Mouse (Mus musculus) CH12.LX (cell line): Measurements from ENCODE around the gene Ssbp3. TPM values are rescaled to one million over a fixed set of nuclear protein-coding genes. Genes with fewer than 3 reads are reported as not detected.

Experiments used
- DNase-seq: peaks from one replicate; pipeline ENCODE4 v3.0.0-alpha.2; 2013; ENCODE audit errors: extremely low read depth
- H3K27ac ChIP-seq: 2 replicates; pipeline ENCODE4 v1.5.1; 2012; ENCODE audit warnings: low read depth, mild to moderate bottlenecking, control low read depth, moderate library complexity; ENCODE audit not compliant: insufficient read depth
- H3K27me3 ChIP-seq: replicated peaks from 2 replicates; pipeline ENCODE3; 2012; ENCODE audit warnings: inconsistent platforms
- H3K36me3 ChIP-seq, 2 experiments: replicated peaks in 1 of 2; 2 replicates each; pipeline versions ENCODE3 to v1.6.1; 2012; ENCODE audit warnings: inconsistent platforms in 1 of 2, low read length in 1 of 2, mild to moderate bottlenecking in 1 of 2, mixed read lengths in 1 of 2, moderate library complexity in 1 of 2; ENCODE audit not compliant: control insufficient read depth in 1 of 2, insufficient read depth in 1 of 2
- H3K4me1 ChIP-seq, 2 experiments: 2 replicates each; pipeline ENCODE4 v1.6.1; 2012; ENCODE audit warnings: inconsistent platforms in 1 of 2, moderate library complexity in 1 of 2; ENCODE audit not compliant: insufficient read depth in 2 of 2, control insufficient read depth in 1 of 2
- H3K4me2 ChIP-seq: 2 replicates; pipeline ENCODE4 v1.6.1; 2012; ENCODE audit warnings: low read depth, mild to moderate bottlenecking, control low read depth; ENCODE audit not compliant: poor library complexity, insufficient read depth, severe bottlenecking
- H3K4me3 ChIP-seq, 3 experiments: fragments of 150-350 bp in 1 of 3; sonication (generic) in 1 of 3; replicated peaks in 1 of 3; 2 replicates each; pipeline versions ENCODE3 to v1.5.1; 2011 to 2012; ENCODE audit warnings: low read depth in 2 of 3, low read length in 2 of 3, mild to moderate bottlenecking in 2 of 3, moderate library complexity in 2 of 3, control low read depth in 1 of 3, improper control_type of control experiment in 1 of 3, inconsistent platforms in 1 of 3, mixed read lengths in 1 of 3; ENCODE audit not compliant: poor library complexity in 1 of 3
- H3K79me2 ChIP-seq: replicated peaks from 2 replicates; pipeline ENCODE4 v1.6.1; 2012; ENCODE audit warnings: mild to moderate bottlenecking, moderate library complexity; ENCODE audit not compliant: control insufficient read depth, poor library complexity, insufficient read depth, severe bottlenecking; ENCODE audit errors: extremely low read depth
- H3K9ac ChIP-seq: 2 replicates; pipeline ENCODE4 v1.6.1; 2012; ENCODE audit warnings: low read depth, mild to moderate bottlenecking, control low read depth, moderate library complexity; ENCODE audit not compliant: insufficient read depth
- H3K9me3 ChIP-seq: replicated peaks from 2 replicates; pipeline ENCODE3; 2012; ENCODE audit warnings: low read length, inconsistent platforms, mixed read lengths
- CHD2 ChIP-seq: IDR thresholded peaks from 2 replicates; pipeline ENCODE4 v1.6.1; 2011; ENCODE audit warnings: low read length, improper control_type of control experiment
- CTCF ChIP-seq, 2 experiments: IDR thresholded peaks in 1 of 2; conservative IDR thresholded peaks in 1 of 2; 2 replicates each; pipeline ENCODE4 v1.5.1; 2011 to 2012; ENCODE audit warnings: low read depth in 2 of 2, low read length in 2 of 2, improper control_type of control experiment in 1 of 2, inconsistent platforms in 1 of 2, mild to moderate bottlenecking in 1 of 2, moderate library complexity in 1 of 2
- E2F4 ChIP-seq: IDR thresholded peaks from 2 replicates; pipeline ENCODE4 v1.6.1; 2011; ENCODE audit warnings: low read depth, low read length, improper control_type of control experiment; ENCODE audit not compliant: insufficient replicate concordance
- ELF1 ChIP-seq: IDR thresholded peaks from 2 replicates; pipeline ENCODE4 v1.6.1; 2014; ENCODE audit warnings: low read depth, mild to moderate bottlenecking, inconsistent platforms, low read length, improper control_type of control experiment
- EP300 ChIP-seq: IDR thresholded peaks from 2 replicates; pipeline ENCODE4 v1.6.1; 2011; ENCODE audit warnings: low read length, improper control_type of control experiment
- GABPA ChIP-seq: IDR thresholded peaks from 2 replicates; pipeline ENCODE4 v1.6.1; 2012; ENCODE audit warnings: low read depth, low read length, improper control_type of control experiment, inconsistent platforms; ENCODE audit not compliant: insufficient replicate concordance
- HCFC1 ChIP-seq: IDR thresholded peaks from 2 replicates; pipeline ENCODE4 v1.6.1; 2012; ENCODE audit warnings: low read depth, mild to moderate bottlenecking, inconsistent platforms, low read length, improper control_type of control experiment
- IRF4 ChIP-seq: IDR thresholded peaks from 2 replicates; pipeline ENCODE4 v1.6.1; 2014; ENCODE audit warnings: low read depth, mild to moderate bottlenecking, inconsistent platforms, low read length, improper control_type of control experiment
- JUN ChIP-seq: IDR thresholded peaks from 2 replicates; pipeline ENCODE4 v1.6.1; 2011; ENCODE audit warnings: low read depth, mild to moderate bottlenecking, low read length, improper control_type of control experiment, moderate library complexity; ENCODE audit not compliant: insufficient read depth
- JUND ChIP-seq: conservative IDR thresholded peaks from 2 replicates; pipeline ENCODE4 v1.6.1; 2011; ENCODE audit warnings: low read depth, low read length, improper control_type of control experiment
- KAT2A ChIP-seq: IDR thresholded peaks from 2 replicates; pipeline ENCODE4 v1.6.1; 2012; ENCODE audit warnings: low read length, improper control_type of control experiment, inconsistent platforms; ENCODE audit not compliant: insufficient replicate concordance
- MAFK ChIP-seq: IDR thresholded peaks from 2 replicates; pipeline ENCODE4 v1.6.1; 2011; ENCODE audit warnings: low read length, improper control_type of control experiment; ENCODE audit not compliant: insufficient replicate concordance
- MAZ ChIP-seq: IDR thresholded peaks from 2 replicates; pipeline ENCODE4 v1.6.1; 2012; ENCODE audit warnings: low read depth, mild to moderate bottlenecking, inconsistent platforms, low read length, improper control_type of control experiment, moderate library complexity
- MEF2A ChIP-seq: IDR thresholded peaks from 2 replicates; pipeline ENCODE4 v1.6.1; 2014; ENCODE audit warnings: low read depth, mild to moderate bottlenecking, inconsistent platforms, low read length, improper control_type of control experiment, borderline replicate concordance
- MXI1 ChIP-seq: IDR thresholded peaks from 2 replicates; pipeline ENCODE4 v1.6.1; 2011; ENCODE audit warnings: mild to moderate bottlenecking, low read depth, low read length, improper control_type of control experiment
- MYC ChIP-seq: IDR thresholded peaks from 2 replicates; pipeline ENCODE4 v1.6.1; 2011; ENCODE audit warnings: low read depth, mild to moderate bottlenecking, improper control_type of control experiment, low read length
- NELFE ChIP-seq: IDR thresholded peaks from 2 replicates; pipeline ENCODE4 v1.6.1; 2011; ENCODE audit warnings: low read depth, low read length, improper control_type of control experiment
- NRF1 ChIP-seq: IDR thresholded peaks from 2 replicates; pipeline ENCODE4 v1.6.1; 2014; ENCODE audit warnings: low read depth, mild to moderate bottlenecking, inconsistent platforms, low read length, improper control_type of control experiment, moderate library complexity
- PAX5 ChIP-seq: IDR thresholded peaks from 2 replicates; pipeline ENCODE4 v1.6.1; 2012; ENCODE audit warnings: low read length, inconsistent platforms, mixed read lengths
- POLR2A ChIP-seq: IDR thresholded peaks from 2 replicates; pipeline ENCODE4 v1.6.1; 2011; ENCODE audit warnings: low read depth, mild to moderate bottlenecking, improper control_type of control experiment, low read length
- POLR2AphosphoS2 ChIP-seq: IDR thresholded peaks from 2 replicates; pipeline ENCODE4 v1.6.1; 2011; ENCODE audit warnings: low read depth, low read length, improper control_type of control experiment
- RAD21 ChIP-seq: IDR thresholded peaks from 2 replicates; pipeline ENCODE4 v1.6.1; 2011; ENCODE audit warnings: low read depth, mild to moderate bottlenecking, low read length, improper control_type of control experiment, moderate library complexity
- RCOR1 ChIP-seq: conservative IDR thresholded peaks from 2 replicates; pipeline ENCODE4 v1.6.1; 2012; ENCODE audit warnings: low read depth, mild to moderate bottlenecking, inconsistent platforms, low read length, improper control_type of control experiment
- SIN3A ChIP-seq: IDR thresholded peaks from 2 replicates; pipeline ENCODE4 v1.6.1; 2012; ENCODE audit warnings: low read length, improper control_type of control experiment, inconsistent platforms
- SMC3 ChIP-seq: IDR thresholded peaks from 2 replicates; pipeline ENCODE4 v1.6.1; 2011; ENCODE audit warnings: low read depth, low read length, improper control_type of control experiment
- TBP ChIP-seq: conservative IDR thresholded peaks from 2 replicates; pipeline ENCODE4 v1.6.1; 2011; ENCODE audit warnings: low read depth, low read length, improper control_type of control experiment
- TCF12 ChIP-seq: IDR thresholded peaks from 2 replicates; pipeline ENCODE4 v1.6.1; 2014; ENCODE audit warnings: low read depth, mild to moderate bottlenecking, inconsistent platforms, low read length, improper control_type of control experiment
- UBTF ChIP-seq: IDR thresholded peaks from 2 replicates; pipeline ENCODE4 v1.6.1; 2012; ENCODE audit warnings: low read depth, mild to moderate bottlenecking, inconsistent platforms, low read length, improper control_type of control experiment, moderate library complexity
- USF1 ChIP-seq: IDR thresholded peaks from 2 replicates; pipeline ENCODE4 v1.6.1; 2014; ENCODE audit warnings: low read depth, mild to moderate bottlenecking, inconsistent platforms, low read length, improper control_type of control experiment
- ZC3H11A ChIP-seq: IDR thresholded peaks from 2 replicates; pipeline ENCODE4 v1.6.1; 2012; ENCODE audit warnings: low read depth, mild to moderate bottlenecking, inconsistent platforms, low read length, improper control_type of control experiment
- ZKSCAN1 ChIP-seq: IDR thresholded peaks from 2 replicates; pipeline ENCODE4 v1.6.1; 2012; ENCODE audit warnings: low read depth, inconsistent platforms, low read length, improper control_type of control experiment, borderline replicate concordance
- ZMIZ1 ChIP-seq: IDR thresholded peaks from 2 replicates; pipeline ENCODE4 v1.6.1; 2012; ENCODE audit warnings: low read depth, mild to moderate bottlenecking, inconsistent platforms, low read length, improper control_type of control experiment
- dilution Hi-C: fragments of 300-500 bp; cut with MboI; formaldehyde crosslinking; loops from 2 replicates; pipeline ENCODE4 v1.14.3; 2020; ENCODE audit warnings: low sequenced_read_pairs; ENCODE audit not compliant: extremely low pct_unique_long_range_greater_than_20kb, extremely low pct_ligation_motif_present
- in situ Hi-C: fragments of 300-500 bp; cut with MboI; formaldehyde crosslinking; loops from 3 replicates; pipeline ENCODE4 v1.14.3; 2019; ENCODE audit warnings: low sequenced_read_pairs, low pct_ligation_motif_present, low pct_unique_long_range_greater_than_20kb, mixed read lengths
- polyA plus RNA-seq: library from polyadenylated mRNA; unstranded; fragments of >175 nt; gene quantifications from 2 replicates; pipeline ENCODE4 v1.2.1, GENCODE M21; 2012; ENCODE audit warnings: low read depth; ENCODE audit not compliant: insufficient read length
- total RNA-seq, 2 experiments: library from RNA; depleted of rRNA; stranded (reverse); fragments of 300-350 nt in 1 of 2; fragments of >200 nt in 1 of 2; gene quantifications; 2 replicates each; pipeline ENCODE4 v1.2.3; 2012 to 2014

The Ssbp3 gene
- total and polyA plus RNA-seq, 3 experiments = 32.4 to 129 (median 76.5) TPM

DNA sequence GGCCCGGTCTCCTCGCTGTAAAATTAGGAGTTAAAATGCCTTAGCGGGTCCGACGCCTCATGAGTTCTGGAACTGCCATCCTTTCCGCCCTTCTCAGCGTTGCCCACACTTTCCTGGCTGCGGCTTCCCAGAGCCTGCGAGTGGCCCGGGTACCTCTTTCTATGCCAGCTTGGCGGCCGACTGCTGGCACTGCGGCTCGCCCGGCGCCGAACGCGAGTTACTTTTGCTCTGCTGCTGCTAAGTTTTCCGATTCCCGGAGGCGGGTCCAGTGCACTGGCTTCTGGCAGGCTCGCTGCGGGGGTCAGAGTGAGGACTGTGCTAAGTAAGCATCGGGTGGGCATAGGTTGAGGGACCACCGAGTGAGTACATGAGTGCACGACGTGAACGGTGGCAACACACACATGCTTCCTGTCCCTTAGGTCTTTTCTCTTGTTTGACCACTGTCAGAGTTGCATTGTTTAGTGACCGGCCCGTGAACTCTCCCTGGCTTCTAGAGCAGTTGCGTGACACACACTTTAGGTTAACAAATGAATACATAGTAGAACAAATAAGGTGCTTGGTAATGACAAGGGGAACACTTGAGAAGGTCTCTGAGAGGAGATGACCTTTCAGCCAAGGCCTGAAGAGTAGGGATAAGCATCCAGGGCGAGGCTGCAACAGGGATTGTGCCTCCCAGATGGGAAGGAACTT is 156.8 kb downstream of the Ssbp3 start:
- Histone ChIP-seq H3K79me2 (peaks cover 10% of the 10 kb centered on the region), H3K4me3 (peak overlapping the region; percentile 78 to 91 (median 80)), H3K36me3 (peaks cover 23 to 53% of the 10 kb centered on the region in 2 experiments), H3K9ac (peak overlapping the region; percentile 69), H3K27me3 (no peaks in the 10 kb centered on the region), H3K4me2 (peak overlapping the region; percentile 81), H3K9me3 (no peaks in the 10 kb centered on the region), H3K27ac (no peak overlapping the region), H3K4me1 (peaks cover 17 to 43% of the 10 kb centered on the region in 2 experiments)
- dilution Hi-C loops = no loop called here
- no peak for DNase-seq
- TF ChIP-seq SIN3A = peak; percentile 27; the same call in 1 of the 2 replicates
- TF ChIP-seq SMC3 = peak; percentile 1; the same call in 1 of the 2 replicates
- TF ChIP-seq MXI1 = no peak
- in situ Hi-C loops = no loop called here

DNA sequence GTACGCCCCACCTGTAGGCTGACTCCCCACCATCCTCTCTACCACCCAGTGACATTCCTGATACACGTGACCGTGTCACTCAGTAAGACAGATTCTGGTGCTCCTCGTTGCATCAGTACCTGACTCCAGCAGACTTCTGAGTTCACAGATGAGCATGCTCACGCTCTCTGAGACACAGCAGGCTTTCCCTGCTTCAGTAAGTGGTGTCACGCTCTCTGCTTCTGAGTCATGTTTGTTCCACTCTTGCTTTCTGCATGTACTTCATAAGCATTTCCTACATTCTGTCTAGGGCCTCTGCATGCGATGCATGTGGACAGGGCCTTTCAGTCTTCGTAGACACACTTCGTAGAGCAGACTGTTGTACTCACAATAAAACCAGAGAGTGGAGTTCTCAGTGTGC is 161.8 kb downstream of the Ssbp3 start:
- no peaks in the 10 kb centered on the region for H3K27me3 ChIP-seq
- in situ Hi-C loops (no loop called here), dilution Hi-C loops (no loop called here)
- peaks cover 2 to 72% of the 10 kb centered on the region in 2 experiments for H3K36me3 ChIP-seq
- no peak overlapping the region for H3K4me2 ChIP-seq
- no peaks in the 10 kb centered on the region for H3K9me3 ChIP-seq
- peaks cover 14 to 23% of the 10 kb centered on the region in 2 experiments for H3K4me1 ChIP-seq
- peak; percentile 72 for DNase-seq
- no peaks in the 10 kb centered on the region for H3K79me2 ChIP-seq
- H3K9ac ChIP-seq = no peak overlapping the region
- H3K27ac ChIP-seq = no peak overlapping the region
- no peak overlapping the region for H3K4me3 ChIP-seq
- TF ChIP-seq CTCF (conservative IDR thresholded peaks at IDR 0.05 in 1 of 2, IDR thresholded peaks at IDR 0.05 in 1 of 2; ENCODE audit: low read depth in 2 of 2, low read length in 2 of 2) (no peak), E2F4 (no peak), ZMIZ1 (no peak), MAFK (no peak), MAZ (no peak), PAX5 (no peak), JUN (peak; percentile 46), JUND (peak; percentile 80), EP300 (peak; percentile 89), GABPA (no peak), POLR2AphosphoS2 (no peak), NRF1 (peak; percentile 81), RCOR1 (no peak), SIN3A (no peak; the same call in 1 of the 2 replicates), SMC3 (no peak), IRF4 (peak; percentile 91), TCF12 (peak; percentile 56; the same call in 1 of the 2 replicates), ZC3H11A (no peak), USF1 (no peak; the same call in 1 of the 2 replicates), RAD21 (no peak; the same call in 1 of the 2 replicates), POLR2A (no peak), ELF1 (peak; percentile 44; the same call in 1 of the 2 replicates), CHD2 (no peak), ZKSCAN1 (no peak), KAT2A (no peak), MYC (peak; percentile 87), TBP (no peak), HCFC1 (no peak), UBTF (no peak), MEF2A (peak; percentile 66), NELFE (no peak)
